9 mouse cellular contexts compared by ENCODE assay signal in the genomic region with DNA sequence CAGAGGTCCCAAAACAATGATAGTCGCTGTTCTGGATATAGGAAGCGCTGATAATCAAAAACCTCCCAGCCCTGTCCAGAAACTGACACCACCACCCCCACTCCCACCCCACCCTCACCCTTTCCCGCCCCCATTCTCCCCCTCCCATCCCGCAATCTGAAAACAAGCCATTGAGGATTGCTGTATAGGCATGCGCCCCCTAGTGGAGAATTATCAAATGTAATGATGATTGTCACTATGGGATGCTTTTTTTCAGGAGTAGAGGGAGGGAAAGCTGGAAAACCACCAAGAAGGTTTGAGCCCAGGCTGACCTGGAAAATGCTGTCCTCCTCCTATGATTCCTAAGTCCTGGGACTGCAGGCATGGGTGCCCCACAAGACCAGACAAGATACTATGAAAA.
DNase-seq lines count a peak whose midpoint lies in the region; ATAC-seq and TF ChIP-seq lines count a peak whose summit lies in the region.
"Had no signal": no experiment of that assay in that cellular context is flagged by ENCODE, and none has a peak within 500 bp of the region (broad histone marks: within the 10 kb centered on the region; RNA-seq: fewer than 3 reads in every experiment).

No protein-coding gene starts in this region.

- WGBS in kidney, embryonic 16.5 days: 25% methylated on average over 5 of the region's 5 CpGs

- no peak overlapping the region for H3K4me3 ChIP-seq in kidney, embryonic 16.5 days (ENCODE audit: low read length)
- H3K4me3 ChIP-seq in G1E (ENCODE audit: low read depth, low read length): no peak overlapping the region
- no peak overlapping the region for H3K4me3 ChIP-seq in cortical plate, adult 2 months (ENCODE audit: insufficient read depth, low read length)
- H3K4me3 ChIP-seq: embryonic facial prominence, embryonic 15.5 days; midbrain, embryonic 12.5 days had no signal

- no peaks in the 10 kb centered on the region for H3K9me3 ChIP-seq in kidney, embryonic 16.5 days (ENCODE audit: low read length)
- H3K9me3 ChIP-seq in G1E (replicated peaks): no peaks in the 10 kb centered on the region
- H3K9me3 ChIP-seq: embryonic facial prominence, embryonic 15.5 days; midbrain, embryonic 12.5 days had no signal

- H3K9ac ChIP-seq in kidney, embryonic 16.5 days (replicated peaks; ENCODE audit: low read length): no peak overlapping the region
- H3K9ac ChIP-seq: embryonic facial prominence, embryonic 15.5 days; midbrain, embryonic 12.5 days had no signal

- TF ChIP-seq CTCF in G1E (IDR thresholded peaks at IDR 0.05; ENCODE audit: low read depth, low read length): peak; percentile 31; the same call in 1 of the 2 replicates
- peak; percentile 27; the same call in 1 of the 2 replicates for TF ChIP-seq CTCF in cortical plate, adult 2 months (IDR thresholded peaks at IDR 0.05; ENCODE audit: extremely low read depth, insufficient read depth, low read length)

- no peak for ATAC-seq in kidney, embryonic 16.5 days (ENCODE audit: low FRiP score, low TSS enrichment)
- no peak for ATAC-seq in G1E (ENCODE audit: extremely low read depth, insufficient number of reproducible peaks, low FRiP score, poor library complexity, severe bottlenecking)
- ATAC-seq in megakaryocyte progenitor cell, adult 5-6 weeks (replicated peaks; ENCODE audit: poor library complexity): no peak
- ATAC-seq in activated CD4-positive, CD25-positive, alpha-beta regulatory T cell, adult 4 months: no peak

- H3K27me3 ChIP-seq in kidney, embryonic 16.5 days (ENCODE audit: insufficient read depth, low read length): no peaks in the 10 kb centered on the region
- no peaks in the 10 kb centered on the region; the same call in 1 of the 2 replicates for H3K27me3 ChIP-seq in G1E (ENCODE audit: insufficient read depth, low read length)
- H3K27me3 ChIP-seq: embryonic facial prominence, embryonic 15.5 days had no signal

- peak overlapping the region; percentile 31; the same call in 1 of the 2 replicates for H3K4me2 ChIP-seq in kidney, embryonic 16.5 days (replicated peaks; ENCODE audit: low read depth, low read length)
- H3K4me2 ChIP-seq: embryonic facial prominence, embryonic 15.5 days; midbrain, embryonic 12.5 days had no signal

- H3K36me3 ChIP-seq in kidney, embryonic 16.5 days (ENCODE audit: insufficient read depth, low read length): no peaks in the 10 kb centered on the region
- H3K36me3 ChIP-seq in G1E (replicated peaks): no peaks in the 10 kb centered on the region
- H3K36me3 ChIP-seq: embryonic facial prominence, embryonic 15.5 days; midbrain, embryonic 12.5 days had no signal

- DNase-seq in kidney, adult 8-10 months: no peak
- DNase-seq in G1E (ENCODE audit: low spot score): peak; percentile 48
- DNase-seq in lung, postnatal 14 days: peak; percentile 28

- no peak for TF ChIP-seq POLR2A in cortical plate, adult 2 months (IDR thresholded peaks at IDR 0.05; ENCODE audit: extremely low read depth, insufficient read depth, low read length)

- H3K27ac ChIP-seq in kidney, embryonic 16.5 days (ENCODE audit: low read length): no peak overlapping the region
- no peak overlapping the region for H3K27ac ChIP-seq in cortical plate, adult 2 months (ENCODE audit: insufficient read depth, low read length)
- H3K27ac ChIP-seq: embryonic facial prominence, embryonic 15.5 days; midbrain, embryonic 12.5 days had no signal

- H3K4me1 ChIP-seq in kidney, embryonic 16.5 days (ENCODE audit: insufficient read depth, low read length): no peaks in the 10 kb centered on the region
- H3K4me1 ChIP-seq in G1E (ENCODE audit: insufficient read depth, low read depth, low read length): no peaks in the 10 kb centered on the region
- H3K4me1 ChIP-seq in cortical plate, adult 2 months (ENCODE audit: control insufficient read depth, insufficient read depth, low read length): no peaks in the 10 kb centered on the region
- H3K4me1 ChIP-seq: embryonic facial prominence, embryonic 15.5 days; midbrain, embryonic 12.5 days had no signal

Comparison
In these comparisons a context has a peak if more than half of its experiments do, and no peak if none do; other contexts are left out.
1. DNase-seq: peak in G1E (single experiment) and lung, postnatal 14 days (single experiment); none in kidney, adult 8-10 months (0 of 2).